Mouse (Mus musculus) G1E-ER4 (cell line): ENCODE results near the gene Zfp213. TPM values are rescaled to one million over a fixed set of nuclear protein-coding genes. Genes with fewer than 3 reads are reported as not detected.

Source experiments
- GATA1 ChIP-seq: IDR thresholded peaks from one replicate; pipeline ENCODE4 v1.8.0; 2012; ENCODE audit warnings: low read length, inconsistent platforms
- polyA plus RNA-seq: library from polyadenylated mRNA; stranded (reverse); fragments of >175 nt; gene quantifications from 2 replicates; pipeline ENCODE4 v1.2.3, GENCODE M21; 2012

The Zfp213 gene
- polyA plus RNA-seq, 1 experiment: 12.1 TPM

- TF ChIP-seq GATA1: no peak
Measured at GRCm38 (mm10) chr17:23539608-23540007, 24.4 kb downstream of the Zfp213 start.

DNA sequence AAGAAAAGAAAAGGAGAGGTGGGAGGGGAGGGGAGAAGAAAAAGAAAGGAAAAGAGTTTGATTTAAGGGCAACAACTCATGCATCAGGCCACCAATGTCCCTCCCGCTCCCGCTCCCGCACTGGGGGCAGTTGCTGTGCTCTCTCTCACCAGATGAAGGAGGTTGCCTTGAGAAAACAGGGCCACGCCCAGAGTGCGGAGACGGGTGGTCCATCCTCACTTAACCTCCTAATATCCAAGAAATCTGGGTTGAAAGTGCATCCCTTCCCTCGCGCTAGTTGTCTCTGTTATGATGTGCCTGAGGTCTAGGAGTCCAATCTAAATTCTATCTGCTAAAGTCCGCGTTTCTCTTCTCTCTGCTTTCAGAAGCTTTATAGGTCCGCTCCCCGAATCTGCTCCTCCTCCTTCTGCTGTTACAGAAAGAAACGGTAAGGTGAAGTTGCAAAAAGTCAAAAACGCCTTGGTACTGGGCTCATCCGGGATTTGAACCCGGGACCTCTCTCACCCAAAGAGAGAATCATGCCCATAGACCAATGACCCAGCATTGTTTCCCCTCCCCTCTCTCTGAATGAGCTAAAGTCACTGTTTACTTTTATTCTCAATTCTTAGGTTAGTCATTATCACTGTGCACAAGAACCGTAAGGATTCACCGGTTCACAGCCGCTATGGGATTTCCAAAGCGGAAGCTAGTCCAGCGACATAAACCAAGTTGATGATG, 25.6 kb downstream of the Zfp213 start:
- no peak for TF ChIP-seq GATA1

GRCm38 (mm10) chr17:23537554-23538255, 26.3 kb downstream of the Zfp213 start:
- TF ChIP-seq GATA1: no peak

GRCm38 (mm10) chr17:23518701-23519423, 45.2 kb downstream of the Zfp213 start:
- TF ChIP-seq GATA1: no peak

Other genes starting within 250 kb of the Zfp213 start
- gene Vmn2r115, start 220.5 kb downstream of the Zfp213 start, polyA plus RNA-seq: not detected in 2 replicates
- gene Vmn2r116, start 179.6 kb downstream of the Zfp213 start, polyA plus RNA-seq: not detected in 2 replicates
- not detected in 2 replicates for gene Vmn2r117, start 84.5 kb downstream of the Zfp213 start, polyA plus RNA-seq
- gene Zfp13, start 35.2 kb upstream of the Zfp213 start, polyA plus RNA-seq: 0.21 TPM in 2 replicates
- not detected in 2 replicates for gene Zscan10, start 36.6 kb upstream of the Zfp213 start, polyA plus RNA-seq
- not detected in 2 replicates for gene Mmp25, start 81.0 kb upstream of the Zfp213 start, polyA plus RNA-seq
- gene Bicdl2, start 96.3 kb upstream of the Zfp213 start, polyA plus RNA-seq: not detected in 2 replicates
- gene Hcfc1r1, start 109.4 kb upstream of the Zfp213 start, polyA plus RNA-seq: 258 and 328 TPM in 2 replicates
- 96.9 and 107 TPM in 2 replicates for gene Thoc6, start 109.6 kb upstream of the Zfp213 start, polyA plus RNA-seq
- 5.5 and 6.2 TPM in 2 replicates for gene Tnfrsf12a, start 113.2 kb upstream of the Zfp213 start, polyA plus RNA-seq
- not detected in 2 replicates for gene Cldn6, start 115.0 kb upstream of the Zfp213 start, polyA plus RNA-seq
- not detected in 2 replicates for gene Cldn9, start 119.8 kb upstream of the Zfp213 start, polyA plus RNA-seq
- gene 1520401A03Rik, start 158.5 kb upstream of the Zfp213 start, polyA plus RNA-seq: not detected in 2 replicates
- gene Pkmyt1, start 162.1 kb upstream of the Zfp213 start, polyA plus RNA-seq: 104 and 119 TPM in 2 replicates
- 1.4 and 3.1 TPM in 2 replicates for gene Paqr4, start 176.6 kb upstream of the Zfp213 start, polyA plus RNA-seq
- 0.06 and 0.21 TPM in 2 replicates for gene Kremen2, start 181.6 kb upstream of the Zfp213 start, polyA plus RNA-seq
- 23.5 and 36.1 TPM in 2 replicates for gene Flywch1, start 207.4 kb upstream of the Zfp213 start, polyA plus RNA-seq
- not detected in 2 replicates for gene Flywch2, start 221.8 kb upstream of the Zfp213 start, polyA plus RNA-seq
- 91.1 and 315 TPM in 2 replicates for gene Srrm2, start 226.3 kb upstream of the Zfp213 start, polyA plus RNA-seq